Mouse (Mus musculus) gastrocnemius, adult 18-20 months (tissue): ENCODE measurements around the gene Nanp. TPM values are rescaled to one million over a fixed set of nuclear protein-coding genes. Genes with fewer than 3 reads are reported as not detected.

ENCODE experiments used
- DNase-seq: peaks from one replicate; pipeline ENCODE4 v3.0.0; 2021; ENCODE audit warnings: low spot score
- long read RNA-seq, 2 experiments: library from polyadenylated mRNA; stranded (forward); transcript quantifications; one replicate each; pipeline ENCODE4 v2.0.0; 2021
- total RNA-seq, 2 experiments: library from RNA; stranded (reverse); gene quantifications; 2 replicates each; pipeline ENCODE4 v1.2.3; 2021

Gene Nanp
- 1 to 10 TPM; 1.9 to 2.7 TPM for total RNA-seq
- long read RNA-seq, experiment 1, partial matches to known transcripts = 0 of 1 reads
- long read RNA-seq, experiment 1, other reads (novel, unspliced or antisense) = 0 of 1 reads
- long read RNA-seq, experiment 2, transcript Nanp-201 (2 exons, 1,394 nt) = major isoform, 5 of 5 reads
- long read RNA-seq, experiment 2, partial matches to known transcripts = 0 of 5 reads
- long read RNA-seq, experiment 2, other reads (novel, unspliced or antisense) = 0 of 5 reads

DNA sequence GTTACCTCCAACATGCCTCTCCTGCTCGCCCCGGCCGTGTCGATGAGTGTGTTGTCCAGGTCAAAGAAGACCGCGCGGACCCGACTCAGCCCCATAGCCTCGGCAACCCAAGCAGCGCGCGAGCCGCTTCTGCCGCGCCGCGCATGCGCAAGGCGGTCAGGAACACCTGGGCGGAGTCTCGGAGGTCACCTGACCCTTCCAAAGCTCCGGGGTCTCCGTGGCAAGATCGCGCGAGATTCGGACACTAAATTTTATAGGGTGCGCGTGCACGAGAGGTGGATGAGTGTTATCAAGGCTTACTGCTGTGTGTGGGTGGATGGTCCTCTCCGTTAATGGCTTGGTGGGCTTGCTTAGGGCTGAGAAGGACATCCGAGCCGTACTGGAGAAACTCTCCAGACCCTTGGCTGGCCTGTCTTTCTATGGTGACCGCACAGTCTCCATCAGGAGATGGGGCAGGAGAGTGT, at the start of gene Nanp, which contains the start of gene Ninl:
Gene Nanp (minus strand): TSS at position 167 of the 464 bp plus-strand sequence.
Gene Ninl (minus strand): TSS at position 151 of the 464 bp plus-strand sequence.
- peak; percentile 94 for DNase-seq

DNA sequence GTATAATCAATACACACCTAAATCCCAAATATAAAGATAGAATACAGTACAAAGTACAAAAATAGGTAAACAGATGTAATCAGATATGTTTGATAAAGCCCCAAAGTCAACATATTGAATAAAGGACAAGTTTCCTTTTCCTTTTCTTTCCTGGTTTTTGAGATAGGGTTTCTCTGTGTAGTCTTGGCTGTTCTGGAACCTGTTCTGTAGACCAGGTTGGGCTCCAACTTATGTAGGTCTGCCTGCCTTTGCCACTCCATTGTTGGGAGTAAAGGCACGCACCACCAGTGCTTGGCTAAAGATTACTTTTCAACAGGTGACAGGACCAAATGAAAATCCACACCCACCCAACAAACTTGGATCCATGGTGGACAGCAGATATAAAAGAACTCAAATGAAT, 17.4 kb upstream of the Nanp start:
- no peak for DNase-seq

DNA sequence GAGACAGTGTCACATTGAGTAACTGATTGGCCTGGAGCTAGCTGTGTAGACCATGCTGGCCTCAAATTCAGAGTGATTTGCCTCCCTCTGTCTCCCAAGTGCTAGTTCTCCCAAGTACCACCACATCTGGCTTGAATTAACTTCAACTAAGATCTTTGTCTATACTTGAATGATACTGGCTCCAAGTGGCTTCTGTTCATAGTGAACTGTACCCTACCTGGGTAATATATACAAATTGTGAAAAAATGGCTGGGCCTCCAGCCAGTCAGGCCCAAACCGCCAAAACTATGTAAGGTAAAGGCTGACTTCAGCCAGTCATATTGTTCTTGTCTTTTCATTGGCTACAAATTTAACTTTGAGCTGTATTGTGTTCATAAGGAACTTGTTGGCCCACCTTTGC, 1.2 kb upstream of the Nanp start:
- DNase-seq = no peak

DNA sequence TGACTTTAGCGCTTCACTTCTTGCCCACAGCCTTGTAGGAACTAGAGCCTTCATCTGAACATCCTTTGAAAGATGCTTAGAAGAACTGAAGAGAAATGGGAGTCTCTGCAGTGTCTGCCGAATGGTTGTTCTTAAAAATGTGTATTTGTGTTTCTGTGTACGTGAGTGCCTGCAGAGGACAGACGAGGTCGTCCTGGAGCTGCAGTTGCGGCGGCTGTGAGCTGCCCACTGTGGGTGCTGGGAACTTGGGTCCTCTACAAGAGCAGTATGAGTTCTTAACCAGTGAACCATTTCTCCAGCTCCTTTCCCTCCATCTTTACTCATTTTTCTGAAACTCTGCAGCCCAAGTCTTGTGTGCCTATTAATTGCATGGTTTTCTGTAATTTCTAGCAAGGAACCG, 528 bp upstream of the Nanp start:
- DNase-seq = no peak

DNA sequence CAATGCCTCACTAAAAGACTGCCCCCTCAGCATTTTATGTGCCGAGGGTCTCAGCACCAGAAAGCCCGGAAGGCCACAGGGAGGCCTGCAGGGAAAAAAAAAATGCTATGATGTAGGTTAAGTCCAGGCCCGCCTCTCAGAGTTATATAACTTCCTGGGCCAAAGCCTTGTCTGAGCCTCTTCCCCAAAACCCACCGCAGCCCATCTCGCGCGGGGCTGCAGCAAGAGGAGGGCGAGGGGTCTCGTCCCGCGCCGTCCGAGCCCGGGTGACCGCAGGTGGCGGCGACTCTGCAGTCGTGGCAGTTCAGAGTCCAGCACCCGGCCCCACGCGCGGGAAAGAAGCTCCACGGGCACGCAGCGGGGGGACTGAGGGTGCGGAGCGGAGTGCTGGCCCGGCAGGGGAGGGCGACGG, 381 bp downstream of the Nanp start:
- DNase-seq = no peak

DNA sequence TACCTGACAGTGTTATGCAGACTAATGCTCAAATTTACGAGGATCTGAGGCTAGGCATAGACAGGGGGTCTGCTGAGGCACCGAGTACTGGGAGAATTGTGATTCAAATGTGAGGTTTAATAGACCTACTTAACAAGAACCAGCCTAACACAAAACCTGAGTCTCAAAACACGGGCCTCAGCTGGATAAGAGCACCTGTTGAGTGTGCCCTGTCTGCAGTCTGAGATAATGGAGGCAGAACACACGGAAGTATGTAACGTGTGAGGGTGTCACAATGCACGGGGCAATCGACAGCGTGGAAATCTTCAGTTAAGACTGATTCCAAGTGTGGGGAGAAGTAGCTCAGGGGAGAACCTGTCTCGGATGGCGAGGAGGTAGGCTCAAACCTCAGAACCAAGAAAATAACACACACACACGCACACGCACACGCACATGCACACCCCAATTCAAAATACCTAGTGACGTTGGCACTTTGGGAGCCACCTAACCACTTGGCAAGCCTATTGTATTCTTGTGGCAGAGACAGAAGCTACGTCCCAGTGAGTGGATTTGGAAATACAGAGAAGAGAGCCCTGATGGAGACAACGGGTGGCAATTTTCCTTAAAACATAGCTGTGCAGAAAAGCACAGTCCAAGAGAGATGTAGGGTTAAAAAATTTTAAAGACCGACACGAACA, 1.2 kb downstream of the Nanp start:
- DNase-seq = no peak

DNA sequence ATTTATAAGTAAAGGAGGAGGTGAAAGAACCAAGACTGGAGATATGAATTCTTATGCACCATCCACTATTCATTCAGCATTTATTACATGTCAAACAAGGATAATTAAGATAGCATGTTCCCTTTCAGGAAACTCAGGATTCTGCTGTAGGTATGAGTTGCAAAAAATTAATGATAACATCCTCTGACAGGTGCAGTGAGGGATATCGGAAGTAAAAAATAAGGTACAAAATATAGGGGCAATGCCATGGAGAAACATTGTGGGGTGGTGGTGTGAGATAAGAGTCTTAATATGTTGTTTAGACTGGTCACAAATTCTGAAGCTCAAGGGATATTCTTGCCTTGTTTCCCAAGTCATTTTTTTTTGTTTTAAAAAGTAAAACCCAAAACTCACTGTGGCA, 1.9 kb downstream of the Nanp start:
- DNase-seq = no peak

DNA sequence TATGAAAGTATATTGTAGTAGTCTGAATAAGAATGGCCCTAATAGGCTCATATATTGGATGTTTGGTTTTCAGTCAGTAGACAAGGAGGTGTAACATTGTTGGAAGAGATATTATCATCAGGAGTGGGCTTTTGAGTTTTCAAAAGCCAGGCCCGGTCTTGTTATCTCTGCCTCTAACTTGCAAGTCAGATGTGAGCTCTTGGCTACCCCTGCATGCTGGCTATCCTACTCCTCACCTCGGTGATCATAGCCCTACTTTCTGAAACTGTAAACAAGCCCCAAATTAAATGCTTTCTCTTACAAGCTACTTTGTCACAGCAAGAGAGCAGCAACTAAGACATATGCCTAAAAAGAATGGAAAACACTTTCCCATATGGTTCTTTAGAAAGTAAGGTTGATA, 2.5 kb downstream of the Nanp start:
- no peak for DNase-seq

DNA sequence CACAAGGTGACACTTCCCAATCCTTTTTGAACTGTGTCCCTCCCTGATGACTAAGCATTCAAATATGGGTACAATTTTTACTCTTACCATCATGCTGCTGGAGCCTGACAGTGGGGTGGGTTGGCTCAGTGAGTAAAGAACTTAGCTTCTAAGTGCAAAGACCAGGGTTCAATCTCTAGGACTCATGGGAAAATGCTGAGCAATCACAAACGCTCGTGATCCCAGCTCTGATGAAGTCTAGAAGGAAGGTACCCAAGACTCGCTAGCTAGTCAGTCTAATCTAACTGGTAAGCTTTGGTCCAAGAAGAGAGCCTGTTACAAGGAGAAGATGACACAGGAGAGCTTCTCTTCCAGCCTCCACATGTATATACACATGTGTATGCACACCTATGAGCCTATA, 4.8 kb downstream of the Nanp start:
- DNase-seq = no peak

DNA sequence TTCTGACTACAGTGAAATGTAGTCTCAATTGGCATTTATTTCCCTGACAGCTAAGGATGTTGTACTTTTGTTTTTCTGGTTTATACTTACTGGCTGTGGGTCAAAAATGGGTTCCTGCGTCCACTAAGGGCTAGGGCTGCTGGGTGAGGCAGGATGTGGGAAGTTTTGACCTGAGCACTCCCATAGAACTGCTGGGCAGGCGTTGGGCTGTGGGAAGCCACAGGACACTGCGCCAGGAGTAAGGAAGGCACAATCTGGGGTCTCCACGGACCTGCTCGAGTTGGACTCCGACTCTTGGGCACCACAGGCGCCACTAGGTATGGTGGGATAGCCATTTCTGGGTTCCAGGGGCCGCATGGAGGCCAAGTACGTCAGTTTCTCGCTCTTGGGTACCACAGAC, 18.0 kb downstream of the Nanp start:
- no peak for DNase-seq

DNA sequence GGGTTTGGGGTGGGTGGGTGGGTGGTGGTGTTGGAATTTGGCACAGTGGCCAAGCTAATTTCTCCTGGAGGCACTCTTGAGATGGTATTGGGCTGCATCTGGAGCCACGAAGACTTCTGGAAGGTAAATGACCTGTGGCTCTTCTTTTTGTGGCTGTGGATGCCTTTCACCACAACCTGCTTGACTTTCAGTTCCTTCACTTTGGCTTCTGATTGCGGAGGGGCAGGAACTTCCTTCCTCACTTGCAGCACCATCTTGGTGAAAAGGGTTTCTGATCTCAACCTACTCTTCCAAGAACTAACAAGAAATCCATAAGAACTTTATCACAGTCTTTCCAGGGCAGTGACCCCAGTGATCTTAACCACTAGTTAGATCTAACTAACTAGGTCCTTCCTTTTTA, 23.9 kb downstream of the Nanp start:
- DNase-seq = no peak

DNA sequence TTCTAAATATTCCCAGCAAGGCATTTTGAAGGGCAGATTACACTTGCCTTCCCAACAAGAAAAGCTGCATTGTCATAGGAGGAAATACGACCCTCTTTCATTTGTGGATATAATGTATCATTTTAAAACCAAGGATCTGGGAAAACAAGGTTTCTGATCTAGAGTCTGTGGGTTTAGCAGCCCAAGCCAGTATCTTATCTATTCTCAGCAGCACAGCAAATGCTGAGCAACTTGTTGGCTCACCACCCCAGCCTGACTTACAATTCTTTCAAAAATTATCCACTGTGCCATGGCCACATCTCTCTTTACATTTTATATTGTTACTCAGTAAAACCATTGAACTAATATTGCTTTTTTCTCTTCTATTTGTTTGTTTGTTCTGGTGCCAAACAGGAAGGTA, 27.9 kb downstream of the Nanp start:
- no peak for DNase-seq

DNA sequence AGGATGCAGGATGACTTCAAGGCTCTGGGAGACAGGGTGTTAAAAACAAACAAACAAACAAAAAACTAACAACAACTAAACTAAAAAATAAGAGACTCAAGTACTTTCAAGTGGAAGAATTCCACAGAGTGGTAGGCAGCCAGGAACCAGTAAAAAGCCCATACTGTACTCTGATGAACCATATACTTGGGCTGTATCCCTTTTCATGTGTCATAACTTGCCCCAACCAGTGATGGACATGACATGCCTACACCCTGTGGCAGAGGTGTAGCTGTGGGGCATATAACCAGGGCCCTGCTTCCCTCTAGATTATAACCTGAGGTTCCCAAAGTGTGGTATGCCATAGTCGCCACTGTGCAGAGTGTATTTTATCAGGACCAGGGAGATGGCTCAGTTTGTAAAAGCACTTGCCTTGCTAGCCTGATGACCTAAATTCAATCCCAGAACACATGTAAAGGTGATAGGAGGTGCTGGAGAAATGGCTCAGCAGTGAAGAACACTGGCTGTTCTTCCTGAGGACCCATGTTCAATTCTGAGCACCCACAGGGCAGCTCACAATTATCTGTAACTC, 29.6 kb downstream of the Nanp start:
- DNase-seq = no peak

DNA sequence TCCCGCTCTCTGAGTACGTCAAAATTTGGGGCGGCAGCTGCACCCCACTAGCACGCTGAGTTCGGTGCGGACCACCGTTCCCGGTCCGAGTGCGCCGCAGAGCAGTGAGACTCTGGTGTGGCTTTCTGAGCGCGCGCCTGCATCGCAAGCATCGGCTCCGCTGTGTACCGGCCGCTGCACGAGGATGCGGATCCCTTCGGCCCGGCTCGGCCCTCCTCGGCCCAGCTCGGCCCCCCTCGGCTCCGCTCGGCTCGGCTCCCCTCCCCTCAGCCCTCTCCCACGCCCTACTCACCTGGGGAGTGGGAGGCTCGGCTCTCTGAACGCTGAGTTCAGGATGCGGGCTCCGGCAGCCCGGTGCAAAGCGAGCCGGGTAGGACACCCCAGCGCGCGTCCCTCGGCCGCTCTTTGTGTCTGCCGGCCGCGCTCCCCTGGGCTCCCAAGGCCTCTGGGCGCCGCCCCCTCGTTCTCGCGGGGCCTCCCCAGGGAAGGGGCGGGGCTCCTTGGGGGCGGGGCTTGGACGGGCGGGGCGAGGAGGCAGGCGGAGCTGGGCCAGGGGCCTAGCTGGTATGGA, 30.2 kb downstream of the Nanp start:
- peak; percentile 3 for DNase-seq

DNA sequence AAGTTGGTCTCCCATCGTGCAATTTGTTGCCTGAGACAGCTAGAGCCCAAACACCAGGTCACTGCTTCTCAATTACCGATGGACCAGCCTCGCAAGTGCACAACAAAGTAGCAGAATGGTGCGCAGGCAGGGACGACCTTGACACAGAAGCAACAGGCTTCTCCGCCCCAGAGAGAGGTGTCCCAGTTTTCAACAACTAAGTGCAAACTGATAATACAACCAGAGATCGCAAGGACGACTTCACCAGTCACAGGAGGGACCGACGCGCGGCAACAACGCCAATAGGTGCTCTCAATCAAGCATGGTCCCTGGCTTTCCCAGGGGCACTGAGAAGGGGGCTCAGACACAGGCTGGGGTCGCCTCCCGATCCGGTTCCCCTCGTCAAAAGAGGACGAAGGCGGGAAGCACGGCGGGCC, 30.7 kb downstream of the Nanp start:
- DNase-seq = no peak

DNA sequence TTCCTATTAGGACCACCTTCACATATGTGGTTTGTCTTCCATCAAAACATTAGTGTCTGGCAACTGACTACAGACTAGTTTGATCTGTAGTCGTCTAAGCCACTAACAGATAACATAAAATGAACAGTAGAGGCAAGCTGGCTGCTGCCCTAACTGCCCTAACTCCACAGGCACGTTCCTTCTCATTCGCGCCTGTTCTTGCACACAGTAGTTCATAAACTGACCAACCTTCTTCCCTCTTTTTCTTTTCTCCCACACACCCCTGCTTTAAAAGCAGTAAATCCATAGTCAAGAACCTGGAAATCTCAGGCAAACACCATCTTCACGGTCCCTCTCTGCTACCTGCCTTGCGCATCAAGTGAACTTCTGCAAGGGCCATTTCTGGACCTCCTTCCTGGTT, 31.2 kb downstream of the Nanp start:
- no peak for DNase-seq

DNA sequence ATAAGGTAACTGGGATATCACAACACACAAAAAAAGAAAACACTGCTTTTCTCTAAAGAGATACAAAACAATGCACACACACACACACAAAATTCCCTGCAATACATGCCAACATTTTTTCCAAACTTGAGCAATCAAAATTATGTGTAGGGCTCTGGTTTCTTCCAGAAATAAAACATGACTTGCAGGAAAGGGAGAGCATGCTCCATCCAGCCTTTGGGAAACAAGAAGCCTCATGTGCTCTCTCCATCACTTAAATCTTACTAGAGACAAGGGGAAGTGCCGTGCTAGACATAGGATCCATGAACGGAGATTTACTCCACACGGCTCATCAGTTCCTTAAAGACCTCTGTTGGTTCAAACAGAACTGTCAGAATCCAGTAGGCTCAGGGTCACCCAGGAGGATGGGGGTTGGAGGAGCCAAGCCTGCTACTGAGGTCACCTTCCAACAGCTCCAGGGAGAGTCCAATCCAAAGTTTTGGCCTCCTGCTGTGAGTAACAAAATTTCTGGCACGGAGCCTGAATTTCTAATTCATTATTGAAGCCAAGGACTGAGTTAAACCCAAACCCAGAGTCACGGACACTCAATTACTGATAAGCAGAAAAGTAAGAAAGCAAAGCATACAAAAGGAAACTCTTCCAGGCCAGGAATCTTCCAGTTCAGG, 32.8 kb downstream of the Nanp start:
- no peak for DNase-seq

DNA sequence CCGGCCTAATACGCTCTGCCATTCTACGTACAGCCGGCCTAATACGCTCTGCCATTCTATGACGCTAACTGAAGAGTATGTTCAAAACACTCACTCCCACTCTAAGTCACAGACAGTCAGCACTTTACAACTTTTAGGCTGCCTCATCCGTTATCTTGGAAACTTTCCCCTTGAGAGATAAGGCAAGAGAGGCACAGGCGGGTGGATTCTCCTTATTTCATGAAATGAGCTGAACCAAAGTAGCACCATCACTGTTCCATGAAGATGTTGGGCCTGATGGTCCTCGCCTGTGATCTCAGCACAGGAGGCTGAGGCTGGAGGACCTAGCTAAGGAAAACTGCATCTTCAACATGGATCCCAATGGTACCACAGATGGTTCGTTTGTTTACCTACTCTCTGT, 34.8 kb downstream of the Nanp start:
- no peak for DNase-seq

DNA sequence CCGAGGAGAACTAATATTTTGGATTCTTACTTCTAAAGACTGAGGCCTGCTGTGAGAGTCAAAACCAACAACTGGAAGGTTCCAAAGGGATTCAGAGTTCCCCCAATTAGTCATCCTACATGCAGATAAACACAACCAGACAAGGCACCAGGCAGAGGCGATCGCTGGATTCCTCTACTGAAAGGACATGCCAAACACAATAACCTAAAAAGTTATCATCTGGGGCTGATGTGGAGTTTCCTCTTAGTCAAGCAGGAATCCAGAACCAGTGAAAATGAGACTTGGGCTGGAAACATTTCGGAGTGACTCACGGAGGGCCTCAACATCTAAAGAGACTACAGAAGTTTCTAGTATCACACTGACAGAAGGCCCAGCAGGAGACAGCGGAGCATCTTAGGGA, 35.4 kb downstream of the Nanp start:
- DNase-seq = no peak

DNA sequence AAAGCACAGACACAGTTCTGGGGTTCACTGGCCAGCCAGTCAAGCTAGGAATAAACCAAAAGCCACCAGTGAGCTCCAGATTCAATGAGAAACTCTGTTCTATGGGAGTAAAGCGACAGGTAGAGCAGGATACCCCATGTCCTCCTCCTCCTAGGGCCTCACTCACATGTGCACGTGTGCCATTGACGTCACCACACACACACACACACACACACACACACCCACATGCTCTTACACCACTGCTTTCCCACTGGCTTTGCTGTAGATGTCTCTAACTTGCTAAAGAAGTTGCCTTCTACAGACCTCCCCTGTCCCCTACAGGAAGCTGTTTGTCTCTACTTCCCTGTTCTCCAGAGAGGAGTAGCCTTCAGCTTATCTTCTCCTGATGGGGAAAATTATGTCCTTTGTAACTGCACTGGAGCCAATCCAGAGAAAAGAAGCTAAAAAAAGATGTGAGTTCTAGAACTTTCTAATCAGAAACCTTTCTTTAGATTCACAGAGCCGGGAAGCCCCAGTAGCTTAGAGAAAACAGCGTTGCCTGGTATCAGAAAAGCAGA, 37.5 kb downstream of the Nanp start:
- no peak for DNase-seq

DNA sequence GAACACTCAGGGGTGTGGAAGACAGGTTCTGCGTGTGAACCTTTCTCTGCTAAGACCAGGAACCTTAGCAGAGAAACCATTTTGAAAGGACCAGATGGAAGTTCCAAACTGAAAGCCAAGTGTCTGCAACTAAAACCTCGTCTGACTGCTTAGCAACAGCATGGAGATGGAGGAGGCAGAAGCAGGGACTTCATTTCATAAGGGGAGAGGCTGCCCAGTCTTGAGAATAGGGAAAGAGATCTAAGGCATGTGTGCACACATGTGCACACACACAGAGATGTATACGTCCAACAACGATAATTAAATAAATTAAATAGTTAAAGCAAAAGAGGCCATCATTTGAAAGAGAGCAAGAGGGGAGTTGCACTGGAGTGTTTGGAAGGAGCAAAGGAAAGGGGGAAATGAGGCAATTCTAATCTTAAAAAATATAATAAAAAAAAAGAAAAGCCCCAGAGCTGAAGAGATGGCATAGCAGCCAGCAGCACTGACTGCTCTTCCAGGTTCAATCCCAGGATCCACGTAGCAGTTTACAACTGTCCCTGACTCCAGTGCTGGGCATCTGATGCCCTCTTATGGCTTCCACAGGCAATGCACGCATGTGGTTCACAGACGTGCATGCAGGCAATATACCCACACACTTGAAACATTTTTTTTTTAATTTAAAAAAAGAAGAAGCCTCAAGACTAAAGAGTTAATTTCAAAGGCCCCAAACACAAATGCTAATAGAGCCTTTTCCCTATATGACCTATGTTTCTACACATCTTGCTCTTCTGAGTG, 38.6 kb downstream of the Nanp start:
- DNase-seq = peak; percentile 20
